Comparison of ENCODE assay signal across 11 mouse cellular contexts in genomic region chr15:59261380-59261779, GRCm38 (mm10).
"Had no signal": no experiment of that assay in that cellular context is flagged by ENCODE, and none has a peak within 500 bp of the region (broad histone marks: within the 10 kb centered on the region; RNA-seq: fewer than 3 reads in every experiment).

No protein-coding gene starts in this region.

- H3K4me1 ChIP-seq: hindbrain, embryonic 15.5 days; midbrain, embryonic 13.5 days had no signal

- ATAC-seq: intestine, postnatal 0 days; lung, postnatal 0 days; midbrain, embryonic 13.5 days had no signal

- H3K4me2 ChIP-seq: hindbrain, embryonic 15.5 days; midbrain, embryonic 13.5 days had no signal

- H3K27me3 ChIP-seq: hindbrain, embryonic 15.5 days; midbrain, embryonic 13.5 days had no signal

- H3K27ac ChIP-seq: hindbrain, embryonic 15.5 days; left cerebral cortex, adult 2 months; limb, embryonic 10.5 days; midbrain, embryonic 13.5 days had no signal

- H3K9me3 ChIP-seq: hindbrain, embryonic 15.5 days; limb, embryonic 10.5 days; midbrain, embryonic 13.5 days had no signal

- H3K9ac ChIP-seq: hindbrain, embryonic 15.5 days; midbrain, embryonic 13.5 days had no signal

- H3K36me3 ChIP-seq: hindbrain, embryonic 15.5 days; limb, embryonic 10.5 days; midbrain, embryonic 13.5 days had no signal

- H3K4me3 ChIP-seq: hindbrain, embryonic 15.5 days; left cerebral cortex, adult 2 months; limb, embryonic 10.5 days; midbrain, embryonic 13.5 days had no signal

- DNase-seq: lung, adult 2 months; lung, postnatal 36 days; right cerebral cortex, adult 18-20 months; right cerebral cortex, postnatal 25 days; thymus, postnatal 36 days had no signal
